Mouse (Mus musculus) kidney, adult 2 months (tissue): ENCODE data around the gene Emx1.
"Not testable (repeated sequence)": the region's sequence is repeated elsewhere in the genome, so short reads cannot be mapped to it uniquely, and the experiment has no call there.

Experiments used
- CTCF ChIP-seq: fragments of 200-500 bp; conservative IDR thresholded peaks from 2 replicates; pipeline ENCODE4 v1.5.1; 2011; ENCODE audit warnings: low read depth, mild to moderate bottlenecking, control low read depth, low read length, moderate library complexity, mixed read lengths; ENCODE audit not compliant: insufficient read depth, insufficient read length
- POLR2A ChIP-seq: fragments of 200-500 bp; IDR thresholded peaks from one replicate; pipeline ENCODE4 v1.6.1; 2011; ENCODE audit warnings: low read depth, low read length, control low read depth

GRCm38 (mm10) chr6:85158040-85158804 is 29.0 kb upstream of the Emx1 start:
- peak; percentile 33; the same call in 1 of the 2 replicates for TF ChIP-seq CTCF
- TF ChIP-seq POLR2A: not testable (repeated sequence)
